ENCODE assay signal across 9 mouse cellular contexts in the genomic region with DNA sequence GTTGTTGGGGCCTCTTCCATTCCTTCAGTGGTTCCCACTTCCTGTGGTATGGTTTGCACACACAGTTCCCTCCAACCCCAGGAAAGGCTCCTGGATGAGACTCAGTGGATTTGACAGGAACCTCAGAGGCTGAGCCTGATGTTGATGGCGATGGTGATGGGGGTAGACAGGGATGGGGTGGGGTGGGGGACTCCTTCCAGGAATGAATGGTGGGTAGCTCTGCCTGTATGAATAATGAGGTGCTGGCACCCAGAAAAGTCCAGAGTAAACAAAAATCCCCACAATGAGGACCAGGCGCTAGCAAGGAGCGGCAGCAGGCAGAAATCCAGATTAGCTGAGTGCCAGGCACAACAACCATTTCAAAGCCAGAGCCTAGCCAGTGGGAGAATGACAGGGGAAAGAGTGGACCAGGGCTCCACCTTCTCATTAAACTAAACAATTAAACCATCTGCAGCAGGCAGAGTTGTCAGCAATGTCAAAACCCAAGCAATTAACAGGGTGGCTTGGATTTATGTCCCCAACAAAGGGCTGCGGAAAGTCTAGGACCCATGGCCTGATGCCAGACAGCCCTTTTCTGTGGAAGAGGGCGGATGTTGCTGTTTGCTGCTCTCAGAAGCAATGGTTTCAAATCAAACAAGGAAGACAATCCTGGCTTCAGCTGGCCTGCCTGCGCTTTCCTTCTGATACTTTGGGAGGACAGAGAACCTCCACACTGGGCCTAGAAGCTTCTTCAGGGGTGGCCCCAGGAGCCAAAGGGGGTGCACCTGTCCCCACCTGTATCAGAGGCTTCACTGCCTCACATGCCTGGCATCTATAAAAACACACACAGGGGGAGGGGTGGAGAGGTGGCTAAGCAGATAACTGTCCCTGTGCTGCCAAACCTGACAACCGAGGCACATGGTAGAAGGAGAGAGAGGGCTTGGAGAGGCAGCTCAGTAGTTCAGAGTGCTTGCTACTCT. TPM values are rescaled to one million over a fixed set of nuclear protein-coding genes. Genes with fewer than 3 reads are reported as not detected.
DNase-seq lines count a peak whose midpoint lies in the region; ATAC-seq lines count a peak whose summit lies in the region.
"Had no signal": no experiment of that assay in that cellular context is flagged by ENCODE, and none has a peak within 500 bp of the region (broad histone marks: within the 10 kb centered on the region; RNA-seq: fewer than 3 reads in every experiment).

No protein-coding gene starts in this region.

- no peaks in the 10 kb centered on the region for H3K9me3 ChIP-seq in forebrain, embryonic 15.5 days
- no peaks in the 10 kb centered on the region for H3K9me3 ChIP-seq in limb, embryonic 10.5 days (replicated peaks)
- H3K9me3 ChIP-seq in neural tube, embryonic 14.5 days (ENCODE audit: control insufficient read depth, low read length) = no peaks in the 10 kb centered on the region

- H3K36me3 ChIP-seq in forebrain, embryonic 15.5 days = no peaks in the 10 kb centered on the region
- H3K36me3 ChIP-seq in limb, embryonic 10.5 days = no peaks in the 10 kb centered on the region
- H3K36me3 ChIP-seq in neural tube, embryonic 14.5 days (ENCODE audit: control insufficient read depth, insufficient read depth, low read length) = no peaks in the 10 kb centered on the region
- H3K36me3 ChIP-seq: heart, embryonic 13.5 days had no signal

- peak; percentile 93 for ATAC-seq in forebrain, embryonic 15.5 days (replicated peaks)
- ATAC-seq in neural tube, embryonic 14.5 days (ENCODE audit: low read depth) = peak; percentile 78

- peaks cover 19% of the 10 kb centered on the region; the same call in 1 of the 2 replicates for H3K27me3 ChIP-seq in forebrain, embryonic 15.5 days
- H3K27me3 ChIP-seq in limb, embryonic 10.5 days (ENCODE audit: low read depth, poor library complexity, severe bottlenecking) = no peaks in the 10 kb centered on the region
- H3K27me3 ChIP-seq in neural tube, embryonic 14.5 days (ENCODE audit: control insufficient read depth, insufficient read depth, low read length) = no peaks in the 10 kb centered on the region

- 11% methylated on average over 7 of the region's 7 CpGs for WGBS in forebrain, embryonic 15.5 days
- WGBS in limb, embryonic 10.5 days = 37% methylated on average over 7 of the region's 7 CpGs
- WGBS in neural tube, embryonic 14.5 days = 25% methylated on average over 7 of the region's 7 CpGs

- H3K4me2 ChIP-seq in forebrain, embryonic 15.5 days (replicated peaks) = no peak overlapping the region
- H3K4me2 ChIP-seq in neural tube, embryonic 14.5 days (ENCODE audit: low read depth, low read length) = no peak overlapping the region
- H3K4me2 ChIP-seq: heart, embryonic 13.5 days had no signal

- DNase-seq in layer of hippocampus, adult 11-12 months (ENCODE audit: low spot score) = peak; percentile 39
- no peak for DNase-seq in layer of hippocampus, postnatal 25 days (ENCODE audit: extremely low spot score in 1 of 2, low spot score in 1 of 2)
- DNase-seq in limb, embryonic 10.5 days (ENCODE audit: low spot score) = peak; percentile 68
- no peak for DNase-seq in gastrocnemius, postnatal 4 days (ENCODE audit: low spot score in 2 of 2)
- no peak for DNase-seq in testis, postnatal 14 days (ENCODE audit: low spot score)
- DNase-seq in thymus, postnatal 10 days (ENCODE audit: low spot score in 2 of 2) = no peak

- H3K4me3 ChIP-seq in forebrain, embryonic 15.5 days = no peak overlapping the region
- no peak overlapping the region for H3K4me3 ChIP-seq in limb, embryonic 10.5 days
- H3K4me3 ChIP-seq in neural tube, embryonic 14.5 days (ENCODE audit: low read depth, low read length) = no peak overlapping the region
- H3K4me3 ChIP-seq: heart, embryonic 13.5 days had no signal

- H3K27ac ChIP-seq in forebrain, embryonic 15.5 days (replicated peaks) = peak overlapping the region; percentile 79
- peak overlapping the region; percentile 79 for H3K27ac ChIP-seq in limb, embryonic 10.5 days
- peak overlapping the region; percentile 11; the same call in 1 of the 2 replicates for H3K27ac ChIP-seq in neural tube, embryonic 14.5 days (ENCODE audit: low read depth, low read length)
- H3K27ac ChIP-seq: heart, embryonic 13.5 days had no signal

- peaks cover 20% of the 10 kb centered on the region for H3K4me1 ChIP-seq in forebrain, embryonic 15.5 days
- peaks cover 54% of the 10 kb centered on the region for H3K4me1 ChIP-seq in limb, embryonic 10.5 days
- no peaks in the 10 kb centered on the region for H3K4me1 ChIP-seq in neural tube, embryonic 14.5 days (ENCODE audit: control insufficient read depth, insufficient read depth, low read length)

- H3K9ac ChIP-seq in forebrain, embryonic 15.5 days (replicated peaks) = no peak overlapping the region
- H3K9ac ChIP-seq in neural tube, embryonic 14.5 days (replicated peaks; ENCODE audit: low read depth, low read length) = no peak overlapping the region
- H3K9ac ChIP-seq: heart, embryonic 13.5 days had no signal

RNA-seq across cellular contexts. Expression of gene Syne3, which starts 44.4 kb away (rescaled TPM):
- total RNA-seq in layer of hippocampus, postnatal 25 days (2021) = 1 to 10 TPM; 1.2 to 1.3 TPM
- polyA plus RNA-seq in forebrain, embryonic 15.5 days (2015; fragmentation: Nextera tagmentation; extraction: Ambion mirVana) = 0.11 TPM in 1 of 2 replicates, not detected in the other
- polyA plus RNA-seq in limb, embryonic 10.5 days (2016; fragmentation: Nextera tagmentation; extraction: Ambion mirVana) = 0.09 and 0.25 TPM in 2 replicates
- 0.23 and 0.26 TPM in 2 replicates for polyA plus RNA-seq in neural tube, embryonic 14.5 days (2014; fragmentation: Nextera tagmentation; extraction: Ambion mirVana)
- total RNA-seq in gastrocnemius, postnatal 4 days (2021) = 10 to 100 TPM; 17.7 to 19.2 TPM

Comparison
In these comparisons a context has a peak if more than half of its experiments do, and no peak if none do; other contexts are left out.
1. DNase-seq: peak in layer of hippocampus, adult 11-12 months (single experiment) and limb, embryonic 10.5 days (single experiment); none in layer of hippocampus, postnatal 25 days (0 of 2), gastrocnemius, postnatal 4 days (0 of 2), testis, postnatal 14 days (single experiment) and thymus, postnatal 10 days (0 of 2).
2. H3K27ac ChIP-seq: peak in every context shown above with its lines; median percentile 79 in forebrain, embryonic 15.5 days; 79 in limb, embryonic 10.5 days; 11 in neural tube, embryonic 14.5 days.